Mouse (Mus musculus) testis, postnatal 14 days (tissue): ENCODE measurements around the gene Spata31d1a.
"Not testable (repeated sequence)": the region's sequence is repeated elsewhere in the genome, so short reads cannot be mapped to it uniquely, and the experiment has no call there.

ENCODE experiments used
- DNase-seq: peaks from one replicate; pipeline ENCODE4 v3.0.0; 2021; ENCODE audit warnings: low spot score

Spata31d1a gene

GRCm38 (mm10) chr13:59710230-59710629 lies at the start of gene Spata31d1a:
Spata31d1a (minus strand) TSS chr13:59710330.
- no peak for DNase-seq

DNA sequence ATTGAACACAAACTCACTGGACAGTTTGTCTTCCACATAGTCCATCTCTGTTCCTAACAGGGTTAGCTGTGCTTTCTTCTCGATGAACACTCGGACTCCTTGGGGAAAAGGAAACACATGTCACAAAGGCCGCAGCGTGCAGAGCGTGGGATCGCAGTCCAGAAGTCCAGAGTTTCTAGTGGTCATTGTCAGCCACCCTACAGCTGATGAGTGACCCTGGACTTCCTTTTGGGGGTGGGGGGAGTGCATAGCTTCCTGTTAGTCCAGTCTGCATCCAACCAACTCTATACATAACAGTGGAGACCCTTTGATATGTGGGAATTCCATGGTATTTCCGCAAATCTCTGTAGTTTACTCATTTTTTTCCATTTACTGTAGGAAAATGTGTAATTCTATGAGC lies 46.8 kb upstream of the Spata31d1a start:
- no peak for DNase-seq

DNA sequence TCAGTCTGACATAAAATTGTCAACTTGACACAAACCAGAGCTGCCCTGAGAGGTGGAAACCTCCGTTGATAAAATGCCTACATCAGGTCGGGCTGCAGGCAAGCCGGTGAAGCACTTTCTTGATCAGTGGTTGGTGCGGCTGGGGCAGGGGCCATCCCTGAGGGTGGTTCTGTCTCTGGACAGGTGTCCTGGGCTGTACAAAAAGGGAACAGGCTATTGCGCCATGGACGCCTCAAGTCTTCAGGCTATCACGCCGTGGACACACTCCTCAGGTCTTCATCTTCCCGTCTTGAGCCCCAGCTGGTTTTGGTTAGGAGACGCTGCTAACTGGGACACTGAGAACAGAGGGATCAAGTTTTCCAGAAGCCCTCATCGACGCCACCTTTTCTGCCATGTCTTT lies 40.2 kb upstream of the Spata31d1a start:
- no peak for DNase-seq

DNA sequence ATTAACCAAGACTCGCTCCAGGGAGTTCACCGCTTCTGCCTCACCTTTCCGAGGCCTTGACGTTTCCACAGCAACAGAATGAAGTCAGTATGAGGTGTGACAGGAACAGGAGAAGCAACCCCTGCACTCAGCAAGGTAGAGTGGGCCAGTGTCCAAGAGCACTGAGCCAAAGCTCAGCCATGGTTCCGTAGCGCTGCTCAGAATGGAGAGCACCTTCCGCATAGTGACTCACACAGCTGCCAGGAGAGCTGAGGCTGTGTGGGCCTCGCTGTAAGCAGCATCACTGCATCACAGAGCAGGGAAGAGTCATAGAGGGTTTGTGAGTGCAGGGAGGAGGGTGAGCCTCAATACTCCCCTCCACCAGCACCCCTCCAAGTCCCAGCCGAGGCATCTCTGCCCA lies 36.6 kb upstream of the Spata31d1a start, which contains the start of gene 1700014D04Rik:
1700014D04Rik (minus strand) TSS at position 42 of the 400 bp plus-strand sequence.
- no peak for DNase-seq

DNA sequence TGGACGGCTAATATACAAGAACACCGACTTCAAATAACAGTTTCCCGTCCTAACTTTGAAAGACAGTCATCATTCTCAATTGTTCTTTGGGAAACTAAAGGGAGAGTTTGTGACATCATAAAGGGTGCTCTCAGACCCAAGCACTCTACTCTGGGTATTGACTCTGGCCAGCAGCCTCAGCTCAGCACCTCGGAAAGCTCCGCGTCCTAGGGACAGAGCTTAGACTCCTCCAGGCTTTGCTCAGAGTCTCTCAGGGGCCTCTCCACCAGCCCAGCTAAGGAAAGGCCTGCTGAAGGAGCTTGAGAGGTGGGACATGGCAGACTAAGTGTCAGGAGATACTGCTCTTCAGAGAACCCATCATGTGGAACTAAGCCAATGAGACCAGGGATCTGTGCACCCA lies 36.0 kb upstream of the Spata31d1a start:
- no peak for DNase-seq

DNA sequence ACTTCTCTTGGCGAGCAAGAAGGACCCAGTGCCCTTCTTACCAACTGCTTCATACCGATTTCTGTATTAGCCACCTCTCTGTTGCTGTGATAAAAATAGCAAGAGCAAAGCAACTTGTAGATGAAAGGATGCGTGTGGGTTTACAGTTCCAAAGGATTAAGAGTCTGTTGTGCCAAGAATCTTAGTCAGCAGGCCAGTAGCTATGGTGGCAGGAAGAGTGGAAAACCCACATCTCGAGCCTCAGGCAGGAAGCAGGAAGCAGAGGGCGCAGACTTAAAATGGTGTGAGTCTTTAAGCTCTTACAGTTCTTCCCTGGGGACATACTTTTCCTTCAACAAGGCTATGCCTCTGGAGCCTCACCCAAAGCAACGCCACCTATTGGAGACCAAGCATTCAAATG lies 35.3 kb upstream of the Spata31d1a start:
- DNase-seq, result no peak

GRCm38 (mm10) chr13:59741697-59742096 lies 31.6 kb upstream of the Spata31d1a start:
- no peak for DNase-seq

GRCm38 (mm10) chr13:59741096-59741495 lies 31.0 kb upstream of the Spata31d1a start:
- DNase-seq, result peak; percentile 73

DNA sequence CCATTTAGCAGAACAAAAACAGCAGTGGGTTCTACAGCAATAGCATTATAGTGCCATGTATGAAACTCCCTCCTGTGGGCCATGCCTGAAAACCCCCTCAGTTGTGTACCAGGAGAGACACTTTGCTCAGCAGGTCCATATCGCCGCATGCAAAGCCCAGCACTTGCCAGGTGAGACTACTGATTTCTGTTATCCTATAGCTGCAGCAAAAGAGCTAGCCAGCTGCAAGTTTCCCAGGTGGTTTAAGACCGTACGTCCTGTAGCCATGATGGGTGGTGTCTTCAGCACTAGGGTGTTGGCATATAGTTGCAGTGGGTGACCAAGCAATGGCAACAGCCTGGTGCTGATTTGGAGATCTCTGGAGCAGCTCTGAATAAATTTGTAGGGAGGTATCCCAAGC lies 29.3 kb upstream of the Spata31d1a start:
- DNase-seq, result no peak

DNA sequence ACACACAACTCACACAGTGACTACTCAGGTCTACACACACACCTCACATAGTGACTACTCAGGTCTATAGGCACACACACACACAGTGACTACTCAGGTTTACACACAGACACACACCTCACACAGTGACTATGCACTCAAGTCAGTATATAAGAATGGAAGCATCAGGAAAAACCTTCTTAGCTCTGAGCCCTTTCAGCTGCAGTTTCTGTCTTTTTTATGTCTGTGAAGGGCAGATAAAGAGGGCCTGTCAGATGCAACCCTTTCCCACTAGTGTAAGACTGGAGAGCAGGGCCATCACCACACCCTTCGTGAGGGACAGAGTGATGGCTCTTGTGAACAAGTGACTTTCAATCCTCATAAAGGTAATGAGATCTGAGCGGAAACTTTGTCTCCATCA lies 28.3 kb upstream of the Spata31d1a start:
- DNase-seq, result no peak

GRCm38 (mm10) chr13:59735190-59735589 lies 25.1 kb upstream of the Spata31d1a start:
- no peak for DNase-seq

DNA sequence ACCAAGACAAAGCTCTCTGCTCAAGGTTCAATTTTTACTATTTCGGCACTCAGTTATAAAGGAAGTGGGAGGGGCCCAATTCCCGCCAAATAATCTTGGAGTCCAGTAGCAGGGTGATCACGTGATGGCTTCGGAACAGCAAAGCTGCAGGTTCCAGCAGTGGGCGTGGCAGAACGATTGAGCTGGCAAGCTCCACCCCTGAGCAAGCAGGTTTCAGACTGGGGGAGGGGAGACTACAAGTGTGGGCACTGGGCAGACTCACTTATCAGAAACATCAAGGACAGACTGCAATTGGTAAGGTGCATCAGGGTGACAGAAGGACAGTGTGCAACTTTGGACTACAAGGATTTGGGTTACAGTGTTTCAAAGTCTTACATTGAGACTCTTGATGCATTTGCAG lies 24.2 kb upstream of the Spata31d1a start:
- peak; percentile 55 for DNase-seq

DNA sequence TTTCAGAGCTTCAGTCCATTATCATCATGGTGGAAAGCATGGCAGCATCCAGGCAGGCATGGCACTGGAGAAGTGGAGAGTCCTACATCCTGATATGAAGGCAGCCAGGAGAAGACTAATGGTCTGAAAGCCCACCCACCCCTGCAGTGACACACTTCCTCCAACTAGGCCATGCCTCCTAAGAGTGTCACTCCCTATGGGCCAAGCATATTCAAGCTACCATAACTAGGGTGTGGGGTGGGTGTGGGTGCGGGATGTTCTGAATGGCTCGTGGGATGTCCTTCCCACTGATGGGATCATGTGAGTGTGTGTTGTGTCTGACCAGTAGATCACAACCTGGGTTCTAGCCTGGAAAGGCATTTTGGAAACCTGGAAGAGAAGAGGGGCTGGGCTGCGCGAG lies 23.8 kb upstream of the Spata31d1a start:
- no peak for DNase-seq

- no peak for DNase-seq
These were observed 21.5 kb upstream of the Spata31d1a start, which contains the start of gene Spata31d1d for GRCm38 (mm10) chr13:59731652-59732051. Spata31d1d (minus strand) TSS chr13:59731752.

GRCm38 (mm10) chr13:59728378-59729093 lies 18.4 kb upstream of the Spata31d1a start:
- peak; percentile 66 for DNase-seq

DNA sequence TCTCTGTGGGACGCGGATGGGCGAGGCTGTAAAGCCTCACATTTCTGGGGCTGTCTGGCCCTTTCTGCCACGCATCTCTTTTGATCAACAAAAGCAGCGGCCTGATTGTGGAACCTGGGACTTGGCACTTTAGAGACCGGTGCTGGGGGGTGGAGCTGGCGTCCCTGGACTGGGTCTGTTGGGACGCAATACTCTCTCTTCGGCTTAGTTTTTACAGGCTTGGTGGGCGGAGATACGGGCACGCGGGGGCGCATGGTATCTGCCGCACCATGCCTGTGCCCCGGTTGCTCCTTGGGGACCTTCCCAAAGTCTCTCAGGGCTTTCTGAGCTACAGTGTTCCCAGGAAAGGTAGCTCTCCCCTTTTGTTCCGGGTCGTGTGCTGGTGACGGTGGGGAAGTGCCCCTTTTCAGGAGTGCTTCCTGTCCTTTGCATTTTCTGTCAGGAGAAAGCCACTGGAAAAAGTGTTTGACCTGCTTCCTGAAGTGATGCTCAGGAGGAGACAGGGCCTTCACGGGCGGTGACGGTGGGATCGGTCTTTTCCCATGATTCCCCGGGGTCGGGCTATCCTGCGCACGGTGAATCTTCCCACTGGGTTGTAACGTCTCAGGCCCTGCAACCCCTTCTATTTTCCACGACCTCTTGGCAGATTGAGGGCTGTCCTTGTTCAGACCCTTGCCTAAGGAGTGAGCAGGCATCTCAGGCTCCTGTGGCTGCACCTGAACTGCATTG lies 16.2 kb upstream of the Spata31d1a start:
- DNase-seq, result no peak

DNA sequence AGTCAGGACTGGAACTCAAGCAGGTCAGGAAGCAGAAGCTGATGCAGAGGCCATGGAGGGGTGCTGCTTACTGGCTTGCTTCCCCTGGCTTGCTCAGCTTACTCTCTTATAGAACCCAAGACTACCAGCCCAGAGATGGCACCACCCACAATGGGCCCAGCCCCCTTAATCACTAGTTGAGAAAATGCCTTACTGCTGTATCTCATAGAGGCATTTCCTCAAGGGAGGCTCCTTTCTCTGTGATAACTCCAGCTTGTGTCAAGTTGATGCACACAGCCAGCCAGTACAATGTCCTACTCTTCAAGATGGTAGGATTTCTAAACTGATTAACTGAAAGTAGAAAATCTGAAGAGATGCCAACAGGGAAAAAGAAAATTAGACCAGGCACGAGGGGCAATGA lies 12.0 kb upstream of the Spata31d1a start:
- DNase-seq, result not testable (repeated sequence)

GRCm38 (mm10) chr13:59719475-59719874 lies 9.3 kb upstream of the Spata31d1a start:
- DNase-seq, result no peak

- not testable (repeated sequence) for DNase-seq
These were observed 8.8 kb upstream of the Spata31d1a start for GRCm38 (mm10) chr13:59718857-59719440.

DNA sequence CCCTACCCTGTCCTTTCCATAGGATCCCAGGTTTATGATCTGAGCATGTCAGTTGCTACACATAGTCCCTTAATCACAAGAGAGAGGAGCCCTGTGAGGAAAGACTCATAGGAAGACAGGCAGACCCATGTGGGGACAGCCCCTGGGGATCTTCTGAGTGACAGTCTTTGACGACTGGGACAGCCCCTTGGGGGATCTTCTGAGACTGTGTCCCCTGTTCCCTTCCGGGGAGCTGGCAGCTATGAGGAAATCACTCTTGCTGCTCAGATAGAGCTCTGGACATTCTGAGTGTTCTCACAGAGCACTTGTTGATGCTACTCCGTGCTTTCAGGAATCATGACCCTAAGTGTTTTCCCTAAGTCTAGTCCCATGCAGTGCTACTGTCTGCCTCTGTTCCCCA lies 3.6 kb upstream of the Spata31d1a start:
- no peak for DNase-seq

DNA sequence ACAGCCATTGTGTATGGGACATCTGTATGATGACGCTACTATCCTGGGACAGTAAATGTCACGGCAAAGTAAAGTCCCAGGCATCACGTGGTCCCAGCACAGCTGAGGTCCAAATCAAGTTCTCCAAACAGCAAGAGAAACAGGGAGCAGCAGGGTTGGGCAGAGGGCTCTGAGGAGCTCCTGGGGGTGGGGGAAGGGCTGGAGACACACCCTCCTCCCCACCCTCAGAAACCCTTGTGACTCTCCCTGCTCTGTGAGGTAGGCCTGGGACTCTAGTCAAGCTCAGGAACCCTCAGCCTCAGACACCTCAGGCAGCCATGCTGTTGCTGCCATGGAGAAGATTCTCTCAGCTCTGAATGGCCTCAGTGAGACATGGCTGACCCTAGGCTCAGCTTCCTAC lies 1.9 kb upstream of the Spata31d1a start, which contains the start of gene Spata31d1b:
Spata31d1b (plus strand) TSS at position 301 of the 400 bp plus-strand sequence.
- DNase-seq, result not testable (repeated sequence)

DNA sequence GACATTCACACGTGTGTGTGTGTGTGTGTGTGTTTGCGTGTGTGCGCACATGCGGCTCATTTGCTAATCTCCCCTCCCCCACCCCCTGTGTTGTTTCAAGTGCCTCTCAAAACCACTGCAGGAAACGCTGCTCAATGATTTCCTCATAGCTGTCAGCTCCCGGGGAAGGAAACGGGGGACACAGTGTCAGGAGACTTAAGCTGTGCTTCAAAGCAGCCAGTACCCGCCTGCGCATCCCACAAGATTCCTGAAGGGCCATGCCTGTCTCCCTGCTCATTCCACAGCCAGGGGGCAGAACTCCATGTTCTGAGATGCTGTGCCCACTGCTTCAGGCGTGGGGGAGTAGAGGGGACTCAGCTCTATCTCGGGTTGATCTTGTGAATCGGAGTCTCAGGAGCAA lies 5.6 kb downstream of the Spata31d1a start:
- no peak for DNase-seq

DNA sequence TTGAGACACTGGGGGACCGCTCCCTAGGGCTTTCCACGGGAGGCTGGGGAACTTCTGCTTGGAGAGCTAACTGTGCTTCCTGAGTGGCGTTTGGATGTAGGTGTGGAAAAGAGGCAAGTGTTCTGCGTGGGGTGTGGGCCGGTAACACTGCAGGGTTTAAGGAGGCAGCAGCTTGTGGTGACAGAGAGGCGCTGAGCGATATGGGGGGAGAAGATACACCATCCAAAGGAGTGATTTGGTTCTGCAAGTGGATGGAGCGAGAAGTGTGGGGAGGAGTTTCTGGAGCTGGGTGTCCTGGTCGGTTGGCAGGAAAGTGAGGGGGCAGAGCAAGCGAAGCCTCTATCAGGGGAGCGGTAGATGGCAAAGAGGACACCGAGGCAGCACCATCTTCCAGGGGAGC lies 6.6 kb downstream of the Spata31d1a start:
- DNase-seq, result no peak
